Mouse (Mus musculus) hindbrain, embryonic 14.5 days (tissue): ENCODE data around the gene Clip2. TPM values are rescaled to one million over a fixed set of nuclear protein-coding genes. Genes with fewer than 3 reads are reported as not detected.
"Not testable (repeated sequence)": the region's sequence is repeated elsewhere in the genome, so short reads cannot be mapped to it uniquely, and the experiment has no call there.

Source experiments
- ATAC-seq: fragments of 200-750 bp; cut with Nextera tagmentation; 2 replicates; pipeline ENCODE4 v1.8.0; 2017; ENCODE audit warnings: moderate number of reproducible peaks, mild to moderate bottlenecking, moderate TSS enrichment, moderate library complexity; ENCODE audit not compliant: low FRiP score
- DNase-seq: peaks from one replicate; pipeline ENCODE4 v3.0.0-alpha.2; 2015; ENCODE audit warnings: low spot score
- H3K27ac ChIP-seq: fragments of 300-500 bp; sonication (generic); 2 replicates; pipeline ENCODE4 v1.5.1; 2014; ENCODE audit warnings: mild to moderate bottlenecking, moderate library complexity
- H3K27me3 ChIP-seq: fragments of 300-500 bp; sonication (generic); 2 replicates; pipeline ENCODE4 v1.6.1; 2014; ENCODE audit warnings: mild to moderate bottlenecking, low read length, mixed read lengths; ENCODE audit not compliant: control insufficient read depth, insufficient read depth
- H3K36me3 ChIP-seq: fragments of 300-500 bp; sonication (generic); replicated peaks from 2 replicates; pipeline ENCODE4 v1.6.1; 2014; ENCODE audit not compliant: control insufficient read depth, insufficient read depth
- H3K4me1 ChIP-seq: fragments of 300-500 bp; sonication (generic); replicated peaks from 2 replicates; pipeline ENCODE4 v1.6.1; 2014; ENCODE audit warnings: antibody characterized with exemption, low read length, mixed read lengths; ENCODE audit not compliant: control insufficient read depth, insufficient read depth
- H3K4me2 ChIP-seq: fragments of 300-500 bp; sonication (generic); replicated peaks from 2 replicates; pipeline ENCODE4 v1.6.1; 2014; ENCODE audit warnings: mild to moderate bottlenecking, moderate library complexity
- H3K4me3 ChIP-seq: fragments of 300-500 bp; sonication (generic); replicated peaks from 2 replicates; pipeline ENCODE4 v1.5.1; 2014; ENCODE audit warnings: mild to moderate bottlenecking, low read length
- H3K9ac ChIP-seq: fragments of 300-500 bp; sonication (generic); 2 replicates; pipeline ENCODE4 v1.6.1; 2014
- H3K9me3 ChIP-seq: fragments of 300-500 bp; sonication (generic); 2 replicates; pipeline ENCODE4 v1.6.1; 2016; ENCODE audit warnings: low read length; ENCODE audit not compliant: control insufficient read depth
- WGBS: fragments of 180-500 bp; shearing (Covaris S2); extraction: QIAGEN DNeasy Blood & Tissue Kit; methylation state at CpG from one replicate; pipeline ENCODE4 v1.1.7; 2014; 5-methylcytosine and 5-hydroxymethylcytosine counted together
- polyA plus RNA-seq: library from polyadenylated mRNA; unstranded; fragments of >200 nt; fragmentation: Nextera tagmentation; extraction: Ambion mirVana; gene quantifications from 2 replicates; pipeline ENCODE4 v1.2.1, GENCODE M21; 2014

Clip2 gene
- polyA plus RNA-seq, 1 experiment from 2014 or later = 16.8 TPM

DNA sequence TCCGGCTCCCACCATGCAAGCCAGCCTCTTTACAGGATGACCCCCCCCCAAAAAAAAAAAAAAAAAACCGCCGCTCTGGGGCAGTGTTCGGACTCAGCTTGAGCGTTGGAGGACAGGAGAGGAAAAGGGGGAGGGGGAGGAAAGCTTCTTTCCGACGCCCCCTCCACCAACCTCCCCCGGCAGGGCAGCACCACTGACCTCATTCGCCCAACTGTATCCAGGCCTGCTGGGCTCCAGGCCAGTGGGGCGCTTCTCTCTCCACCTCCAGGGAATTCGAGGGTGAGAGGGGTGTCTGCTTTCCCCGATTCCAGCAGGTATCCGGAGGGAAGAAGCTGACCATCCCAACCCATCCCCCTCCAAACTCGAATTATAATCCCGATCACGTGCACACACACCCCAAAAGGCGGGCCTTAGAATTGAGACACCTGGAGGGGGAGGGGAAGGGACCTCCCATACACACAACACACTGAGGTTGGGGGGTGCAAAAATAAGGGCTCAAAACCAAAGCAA is 96.3 kb downstream of the Clip2 start:
- Histone ChIP-seq H3K27me3 (no peaks in the 10 kb centered on the region), H3K27ac (peak overlapping the region; percentile 95), H3K9me3 (0 out of 2 replicates have a peak, but pooled peaks cover 4% of the 10 kb centered on the region), H3K4me2 (peak overlapping the region; percentile 69), H3K9ac (peak overlapping the region; percentile 81), H3K4me1 (peaks cover 15% of the 10 kb centered on the region; the same call in 1 of the 2 replicates), H3K36me3 (0 out of 2 replicates have a peak, but pooled peaks cover 3% of the 10 kb centered on the region), H3K4me3 (peak overlapping the region; percentile 72)
- ATAC-seq (peak; percentile 64), DNase-seq (peak; percentile 71)
- WGBS = under 1% methylated on average over 17 of the region's 17 CpGs

DNA sequence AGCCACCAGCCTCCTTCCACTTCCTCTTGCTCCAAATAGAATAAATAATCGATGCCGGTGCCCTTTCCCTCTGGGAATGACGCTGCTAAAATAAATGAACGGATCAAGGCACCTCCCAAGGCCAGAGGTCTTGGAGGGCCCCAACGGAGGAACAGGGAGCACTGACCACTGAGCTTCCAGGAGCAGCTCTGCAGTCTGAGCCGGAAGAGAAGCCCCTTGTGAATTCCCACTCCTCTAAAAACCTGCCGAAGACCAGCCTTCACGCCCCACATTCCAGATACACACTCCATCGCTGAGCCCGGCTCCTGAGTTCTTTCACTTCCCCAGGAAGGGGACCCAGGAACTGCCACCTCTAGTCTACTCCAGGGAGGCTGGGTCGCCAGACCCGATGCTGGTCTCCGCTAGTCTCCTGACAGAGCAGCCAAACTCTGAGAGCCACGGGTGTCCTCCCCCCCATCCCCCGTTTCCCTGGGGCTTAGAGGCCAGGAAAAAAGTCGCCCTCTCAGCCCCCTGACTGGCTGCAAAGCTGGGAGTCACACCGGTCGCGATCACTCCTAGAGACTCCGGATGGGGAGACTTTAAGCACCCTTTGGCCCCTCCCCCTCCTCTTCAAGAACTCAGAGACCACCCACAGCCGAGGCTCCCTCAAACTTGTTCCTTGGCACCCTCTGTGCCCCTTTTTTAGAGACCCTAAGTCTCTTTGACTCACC is 96.9 kb downstream of the Clip2 start:
- H3K27me3 ChIP-seq = no peaks in the 10 kb centered on the region
- peaks cover 15% of the 10 kb centered on the region; the same call in 1 of the 2 replicates for H3K4me1 ChIP-seq
- 0 out of 2 replicates have a peak, but pooled peaks cover 4% of the 10 kb centered on the region for H3K9me3 ChIP-seq
- WGBS = 1% methylated on average over 21 of the region's 21 CpGs
- peak overlapping the region; percentile 72 for H3K4me3 ChIP-seq
- peak overlapping the region; percentile 69 for H3K4me2 ChIP-seq
- peak; percentile 30 for DNase-seq
- 0 out of 2 replicates have a peak, but pooled peaks cover 3% of the 10 kb centered on the region for H3K36me3 ChIP-seq
- H3K27ac ChIP-seq = peak overlapping the region; percentile 95
- peak; percentile 12; the same call in 1 of the 2 replicates for ATAC-seq
- H3K9ac ChIP-seq = peak overlapping the region; percentile 81

DNA sequence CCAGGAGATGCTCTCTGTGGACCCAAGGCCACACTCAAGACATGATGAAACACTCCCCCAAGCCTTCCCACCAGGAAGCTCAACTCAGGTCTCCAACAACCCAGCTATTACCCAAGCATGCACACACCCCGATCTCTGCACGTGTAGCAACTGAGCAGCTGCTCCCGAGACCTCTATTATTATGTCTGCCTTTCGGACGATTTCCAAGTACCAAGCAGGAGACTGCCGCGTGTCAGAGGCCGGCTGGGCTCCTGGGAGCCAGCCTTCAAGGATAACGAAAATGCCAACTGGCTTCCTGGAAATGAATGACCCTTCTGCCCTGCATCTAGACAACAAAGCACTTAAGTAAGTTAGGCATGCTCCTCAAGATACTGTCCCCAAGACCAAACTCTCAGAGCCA is 97.8 kb downstream of the Clip2 start:
- peaks cover 15% of the 10 kb centered on the region; the same call in 1 of the 2 replicates for H3K4me1 ChIP-seq
- ATAC-seq (no peak), DNase-seq (no peak)
- H3K36me3 ChIP-seq = 0 out of 2 replicates have a peak, but pooled peaks cover 3% of the 10 kb centered on the region
- peak overlapping the region; percentile 69 for H3K4me2 ChIP-seq
- WGBS = 10% methylated on average over 9 of the region's 9 CpGs
- H3K27ac ChIP-seq = peak overlapping the region; percentile 95; the same call in 1 of the 2 replicates
- no peaks in the 10 kb centered on the region for H3K27me3 ChIP-seq
- H3K9me3 ChIP-seq = 0 out of 2 replicates have a peak, but pooled peaks cover 4% of the 10 kb centered on the region
- peak overlapping the region; percentile 81; the same call in 1 of the 2 replicates for H3K9ac ChIP-seq
- peak overlapping the region; percentile 72 for H3K4me3 ChIP-seq

DNA sequence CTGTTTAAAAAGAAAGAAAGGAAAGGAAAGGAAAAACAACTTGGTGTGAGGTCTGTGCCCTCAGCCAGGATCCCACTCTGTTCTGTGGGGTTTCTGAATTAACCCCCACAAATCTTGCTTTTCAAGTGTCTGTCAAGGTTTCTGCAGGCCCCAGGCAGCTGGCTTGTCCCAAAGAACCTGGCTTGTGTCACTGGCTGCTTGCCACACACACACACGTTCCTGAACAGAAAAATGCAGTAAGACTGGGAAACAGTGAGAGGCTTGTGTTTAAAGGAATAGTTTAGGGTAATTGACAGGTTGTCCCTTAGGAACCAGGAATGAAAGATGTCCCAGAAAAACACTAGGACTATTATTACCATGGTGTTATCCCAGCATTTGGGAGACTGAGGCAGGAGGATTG is 98.7 kb downstream of the Clip2 start:
- peak overlapping the region; percentile 69; the same call in 1 of the 2 replicates for H3K4me2 ChIP-seq
- 35% methylated on average over 1 of the region's 1 CpGs for WGBS

DNA sequence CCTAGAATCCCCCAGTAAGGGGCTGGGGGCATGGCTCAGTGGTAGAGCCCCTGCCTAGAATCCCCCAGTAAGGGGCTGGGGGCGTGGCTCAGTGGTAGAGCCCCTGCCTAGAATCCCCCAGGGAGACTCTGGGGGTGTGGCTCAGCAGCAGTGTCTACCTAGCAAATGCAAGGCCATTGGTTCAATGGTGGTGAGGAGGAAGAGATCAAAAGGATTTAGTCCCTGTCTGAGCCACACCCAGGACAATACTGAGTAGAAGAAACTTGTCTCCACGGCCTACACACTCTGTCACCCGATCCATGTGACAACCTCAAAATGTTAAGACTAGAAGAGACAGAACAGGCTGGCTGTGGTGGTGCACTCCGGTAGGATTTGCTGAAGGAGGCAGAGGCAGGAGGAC is 105.5 kb downstream of the Clip2 start:
- H3K36me3 ChIP-seq = peaks cover 13% of the 10 kb centered on the region; the same call in 1 of the 2 replicates
- H3K4me3 ChIP-seq, ATAC-seq, H3K4me1 ChIP-seq, H3K4me2 ChIP-seq, H3K9me3 ChIP-seq, H3K27ac ChIP-seq, H3K9ac ChIP-seq, H3K27me3 ChIP-seq, DNase-seq: not testable (repeated sequence)
- 96% methylated on average over 4 of the region's 4 CpGs for WGBS

More for the DNA sequence above, 98.7 kb downstream of the Clip2 start:
- no peaks in the 10 kb centered on the region for H3K27me3 ChIP-seq
- peaks cover 15% of the 10 kb centered on the region; the same call in 1 of the 2 replicates for H3K4me1 ChIP-seq
- 0 out of 2 replicates have a peak, but pooled peaks cover 3% of the 10 kb centered on the region for H3K36me3 ChIP-seq
- H3K9ac ChIP-seq = no peak overlapping the region
- 0 out of 2 replicates have a peak, but pooled peaks cover 4% of the 10 kb centered on the region for H3K9me3 ChIP-seq
- H3K4me3 ChIP-seq = no peak overlapping the region
- ATAC-seq (no peak), DNase-seq (no peak)
- H3K27ac ChIP-seq = no peak overlapping the region

DNA sequence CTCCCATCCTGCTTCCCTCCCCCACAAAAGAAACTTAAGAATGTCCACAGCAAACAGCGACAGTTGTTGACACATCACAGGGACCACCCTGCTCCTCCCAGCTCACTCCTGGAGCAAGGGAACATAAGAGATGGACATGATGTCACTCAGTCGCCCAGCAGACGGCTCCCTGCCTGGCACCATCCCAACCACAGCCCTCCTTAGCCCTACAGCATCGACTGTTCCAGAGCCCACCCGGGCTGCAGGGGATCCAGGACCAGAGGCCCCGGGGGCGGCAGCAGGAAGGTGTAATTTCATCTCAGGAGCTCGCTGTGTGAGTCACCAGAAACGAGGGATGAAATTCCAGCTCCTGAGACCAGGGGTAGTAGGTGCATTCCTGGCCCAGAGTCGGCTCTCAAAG is 106.3 kb downstream of the Clip2 start:
- no peak overlapping the region for H3K4me3 ChIP-seq
- H3K36me3 ChIP-seq = peaks cover 9% of the 10 kb centered on the region; the same call in 1 of the 2 replicates
- 0 out of 2 replicates have a peak, but pooled peaks cover 4% of the 10 kb centered on the region for H3K9me3 ChIP-seq
- no peak for ATAC-seq
- no peak for DNase-seq
- H3K27me3 ChIP-seq = no peaks in the 10 kb centered on the region
- WGBS = 66% methylated on average over 10 of the region's 10 CpGs
- no peak overlapping the region for H3K27ac ChIP-seq
- no peaks in the 10 kb centered on the region; the same call in 1 of the 2 replicates for H3K4me1 ChIP-seq
- H3K9ac ChIP-seq = no peak overlapping the region
- H3K4me2 ChIP-seq = no peak overlapping the region

DNA sequence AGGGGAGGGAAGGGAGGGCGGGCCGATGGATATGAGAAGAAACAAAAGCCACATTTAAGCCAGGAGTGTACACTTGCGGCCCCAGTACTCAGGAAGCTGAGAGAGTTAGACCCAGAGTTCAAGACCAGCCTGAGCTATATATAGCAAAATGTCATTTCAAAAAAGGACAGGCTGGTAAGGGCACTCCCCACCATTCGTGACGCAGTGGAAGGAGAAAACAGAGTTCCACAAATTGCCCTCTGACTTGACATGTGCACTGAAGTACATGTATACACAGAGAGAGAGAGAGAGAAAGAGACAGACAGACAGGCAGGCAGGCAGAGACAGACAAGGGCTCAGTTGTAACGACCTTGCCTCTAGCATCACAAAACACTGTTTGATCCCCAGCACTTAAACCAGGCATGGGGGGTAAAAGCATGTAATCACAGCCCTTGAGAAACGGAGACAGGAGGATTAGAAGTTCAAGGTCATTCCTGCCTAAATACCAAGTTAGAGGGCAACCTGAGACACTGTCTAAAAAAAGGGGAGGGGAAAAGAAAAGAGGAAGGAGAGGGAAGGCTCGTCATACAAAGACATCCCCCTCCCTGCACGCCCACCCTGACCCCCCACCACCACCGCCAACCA is 106.9 kb downstream of the Clip2 start:
- no peaks in the 10 kb centered on the region for H3K27me3 ChIP-seq
- no peaks in the 10 kb centered on the region; the same call in 1 of the 2 replicates for H3K4me1 ChIP-seq
- ATAC-seq (no peak), DNase-seq (no peak)
- H3K27ac ChIP-seq = no peak overlapping the region
- WGBS = 73% methylated on average over 10 of the region's 10 CpGs
- peaks cover 9% of the 10 kb centered on the region; the same call in 1 of the 2 replicates for H3K36me3 ChIP-seq
- H3K4me2 ChIP-seq = no peak overlapping the region
- H3K4me3 ChIP-seq = no peak overlapping the region
- 0 out of 2 replicates have a peak, but pooled peaks cover 4% of the 10 kb centered on the region for H3K9me3 ChIP-seq
- H3K9ac ChIP-seq = no peak overlapping the region

DNA sequence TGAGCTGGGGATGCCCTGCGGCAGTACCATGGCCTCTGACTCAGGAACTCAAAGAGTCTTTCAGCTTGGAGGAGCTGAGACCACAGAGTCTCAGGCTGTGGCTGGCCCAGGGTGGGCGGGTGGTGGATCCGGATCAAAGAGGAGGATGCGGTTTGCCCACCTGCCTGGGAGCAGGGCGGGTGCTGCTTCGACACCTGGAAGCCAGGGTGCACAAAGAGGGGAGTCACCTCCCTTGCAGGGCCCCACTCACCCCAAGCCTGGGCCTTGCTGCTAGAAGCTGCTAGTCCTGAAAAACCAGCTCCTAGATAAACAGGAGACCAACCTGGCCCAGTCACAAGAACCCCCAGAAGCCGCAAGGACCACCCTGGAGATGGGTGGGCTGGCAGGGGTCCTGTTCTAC is 107.8 kb downstream of the Clip2 start:
- Histone ChIP-seq H3K27ac (no peak overlapping the region), H3K27me3 (no peaks in the 10 kb centered on the region), H3K4me3 (no peak overlapping the region), H3K4me1 (no peaks in the 10 kb centered on the region; the same call in 1 of the 2 replicates), H3K4me2 (no peak overlapping the region), H3K9ac (no peak overlapping the region), H3K9me3 (0 out of 2 replicates have a peak, but pooled peaks cover 4% of the 10 kb centered on the region), H3K36me3 (peaks cover 9% of the 10 kb centered on the region; the same call in 1 of the 2 replicates)
- DNase-seq (no peak), ATAC-seq (no peak)
- 100% methylated on average over 7 of the region's 7 CpGs for WGBS

DNA sequence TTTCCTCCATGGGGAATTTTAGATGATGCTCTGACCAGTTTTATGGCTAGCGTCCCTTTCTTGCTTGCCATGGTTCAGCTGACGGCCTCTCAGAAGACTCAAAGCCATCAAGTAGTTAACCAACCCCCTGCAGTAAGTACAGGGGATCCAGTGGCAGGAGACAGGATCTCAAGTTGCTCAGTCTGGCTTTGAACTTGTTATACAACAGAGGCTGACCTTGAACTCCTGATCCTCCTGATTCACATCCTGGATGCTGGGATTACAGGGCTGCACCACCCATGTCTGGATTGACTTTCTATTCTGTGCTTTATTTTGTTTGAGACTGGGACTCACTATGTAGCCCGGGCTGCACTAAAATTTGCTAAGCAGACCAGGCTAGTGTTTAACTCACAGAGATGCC is 110.2 kb downstream of the Clip2 start:
- no peak for ATAC-seq
- 0 out of 2 replicates have a peak, but pooled peaks cover 4% of the 10 kb centered on the region for H3K9me3 ChIP-seq
- no peak overlapping the region for H3K9ac ChIP-seq

More for the DNA sequence above, 110.2 kb downstream of the Clip2 start:
- peaks cover 2% of the 10 kb centered on the region; the same call in 1 of the 2 replicates for H3K36me3 ChIP-seq
- no peak for DNase-seq
- no peaks in the 10 kb centered on the region for H3K27me3 ChIP-seq
- H3K27ac ChIP-seq = no peak overlapping the region
- H3K4me1 ChIP-seq = peaks cover 7% of the 10 kb centered on the region
- H3K4me2 ChIP-seq = no peak overlapping the region
- 96% methylated on average over 3 of the region's 3 CpGs for WGBS
- no peak overlapping the region for H3K4me3 ChIP-seq
